Mouse (Mus musculus) testis, adult 10 weeks (tissue): ENCODE measurements around the gene Tjp3. TPM values are rescaled to one million over a fixed set of nuclear protein-coding genes. Genes with fewer than 3 reads are reported as not detected.

ENCODE experiments used
- polyA plus RNA-seq: library from polyadenylated mRNA; stranded (reverse); fragments of 350-450 nt; fragmentation: Illumina TruSeq; extraction: RNeasy Lipid Tissue Mini Kit (QIAGEN cat#74804); gene quantifications from one replicate; pipeline ENCODE4 v1.2.3, GENCODE M21; 2014; ENCODE audit warnings: low read depth, low replicate concordance

Tjp3 gene
- not detected for polyA plus RNA-seq

GRCm38 (mm10) chr10:81291511-81292104, at the start of gene Tjp3:
Gene Tjp3, minus strand, starts transcription at chr10:81291581.

GRCm38 (mm10) chr10:81328386-81328785, 37.0 kb upstream of the Tjp3 start, which contains the start of gene Tbxa2r:
Gene Tbxa2r, plus strand, starts transcription at chr10:81328731.

DNA sequence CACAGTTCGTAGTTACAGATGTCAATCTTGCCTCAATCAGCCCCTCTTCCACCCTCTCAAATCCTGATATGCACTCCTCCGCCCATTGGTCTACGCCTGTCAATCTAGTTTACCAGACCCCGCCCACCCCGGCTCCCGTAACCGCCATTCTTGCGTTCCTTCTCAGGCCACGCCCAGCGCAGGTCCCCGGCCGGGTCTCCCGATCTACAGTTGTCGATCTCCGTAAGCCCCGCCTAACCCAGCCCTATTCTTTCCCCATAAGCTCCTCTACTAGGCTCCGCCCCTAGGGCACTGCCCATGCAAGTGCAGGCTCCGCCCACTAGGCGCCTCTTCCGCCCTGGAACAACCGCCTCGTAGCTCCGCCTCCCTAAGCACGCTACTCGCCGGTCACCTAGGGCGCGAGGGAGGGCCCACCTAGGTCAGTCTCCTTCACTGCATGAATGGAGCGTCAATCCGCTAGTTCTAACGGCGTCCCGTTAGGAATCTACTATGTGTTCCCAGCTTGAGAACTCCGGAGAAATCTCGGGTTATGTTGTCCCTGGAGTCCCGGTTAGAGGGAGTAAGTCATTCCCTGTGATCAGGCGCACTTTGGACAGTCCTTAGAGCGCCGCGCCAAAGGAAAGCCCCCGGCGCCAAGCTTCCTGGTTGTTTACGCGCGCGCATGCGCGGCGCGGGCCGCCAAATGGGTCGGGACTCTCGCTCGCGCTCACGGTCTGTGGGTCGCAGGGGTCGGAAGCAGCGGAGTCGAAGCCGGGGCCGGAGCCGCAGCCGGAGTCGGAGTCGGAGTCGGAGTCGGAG, 29.4 kb upstream of the Tjp3 start, which contains the start of gene Cactin:
Gene Cactin, plus strand, starts transcription at position 554 of the 798 bp plus-strand sequence.

GRCm38 (mm10) chr10:81292554-81293333, 1.4 kb upstream of the Tjp3 start, which contains the start of gene Pip5k1c:
Gene Pip5k1c, plus strand, starts transcription at chr10:81292963.

GRCm38 (mm10) chr10:81266211-81267105, 24.9 kb downstream of the Tjp3 start, which contains the start of the genes Mrpl54 and Apba3:
Gene Mrpl54, minus strand, starts transcription at chr10:81266934.
Gene Apba3, plus strand, starts transcription at chr10:81266960.

GRCm38 (mm10) chr10:81252424-81253419, 38.7 kb downstream of the Tjp3 start, which contains the start of gene Matk:
Gene Matk, plus strand, starts transcription at chr10:81252935.

DNA sequence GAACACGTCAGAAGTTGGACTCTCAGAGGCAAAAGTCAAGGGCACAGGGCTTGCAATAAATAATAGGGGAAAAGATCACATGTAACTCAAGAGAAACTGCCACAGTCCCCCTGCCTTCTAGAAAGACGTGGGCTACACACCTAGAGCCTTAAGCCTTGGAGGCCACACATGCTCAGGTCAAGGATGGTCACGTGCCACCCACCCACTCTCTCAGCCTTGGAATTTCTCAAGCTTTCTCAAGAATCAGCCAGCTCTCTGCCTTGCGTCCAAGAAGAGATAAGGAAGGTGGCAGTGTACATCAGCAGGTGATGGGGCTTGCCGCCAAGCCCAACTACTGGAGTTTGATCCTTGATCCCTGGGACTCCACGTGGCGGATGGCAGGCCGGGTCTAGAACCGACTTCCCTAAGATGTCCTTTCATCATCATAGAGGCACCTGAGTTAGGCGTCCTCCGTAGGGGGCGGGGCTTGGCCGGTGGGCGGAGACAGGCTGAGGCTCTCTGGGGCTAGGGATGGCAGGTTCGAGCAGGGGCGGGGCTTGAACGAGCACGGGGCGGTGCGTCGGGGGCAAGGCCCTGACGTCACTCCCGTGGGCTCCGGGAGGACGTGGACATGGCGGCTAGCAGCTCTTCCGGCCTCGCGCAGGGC, 58.7 kb downstream of the Tjp3 start, which contains the start of gene Zfr2:
Gene Zfr2, plus strand, starts transcription at position 576 of the 646 bp plus-strand sequence.

GRCm38 (mm10) chr10:81230438-81231332, 60.7 kb downstream of the Tjp3 start, which contains the start of gene Atcay:
Gene Atcay, minus strand, starts transcription at chr10:81230833.

Other genes starting within 250 kb of the Tjp3 start
- gene Sgta, start 231.4 kb downstream of the Tjp3 start, polyA plus RNA-seq, result 3.3 TPM
- gene Thop1, start 221.5 kb downstream of the Tjp3 start, polyA plus RNA-seq, result 3.0 TPM
- gene Creb3l3, start 192.7 kb downstream of the Tjp3 start, polyA plus RNA-seq, result 0.08 TPM
- 3.2 TPM for gene Map2k2, start 185.7 kb downstream of the Tjp3 start, polyA plus RNA-seq
- 1.8 TPM for gene Zbtb7a, start 156.4 kb downstream of the Tjp3 start, polyA plus RNA-seq
- 0.78 TPM for gene Pias4, start 123.7 kb downstream of the Tjp3 start, polyA plus RNA-seq
- 18.1 TPM for gene Eef2, start 115.0 kb downstream of the Tjp3 start, polyA plus RNA-seq
- not detected for gene Dapk3, start 108.6 kb downstream of the Tjp3 start, polyA plus RNA-seq
- 0.28 TPM for gene 4930442H23Rik, start 107.7 kb downstream of the Tjp3 start, polyA plus RNA-seq
- gene Nmrk2, start 89.5 kb downstream of the Tjp3 start, polyA plus RNA-seq, result not detected
- 0.06 TPM for gene Atcay, start 60.7 kb downstream of the Tjp3 start, polyA plus RNA-seq
- gene Zfr2, start 58.4 kb downstream of the Tjp3 start, polyA plus RNA-seq, result 0.76 TPM
- not detected for gene Matk, start 38.6 kb downstream of the Tjp3 start, polyA plus RNA-seq
- gene Mrpl54, start 24.6 kb downstream of the Tjp3 start, polyA plus RNA-seq, result 6.4 TPM
- 4.4 TPM for gene Apba3, start 24.6 kb downstream of the Tjp3 start, polyA plus RNA-seq
- gene Pip5k1c, start 1.4 kb upstream of the Tjp3 start, polyA plus RNA-seq, result 0.67 TPM
- gene Cactin, start 29.5 kb upstream of the Tjp3 start, polyA plus RNA-seq, result 0.14 TPM
- not detected for gene Tbxa2r, start 37.1 kb upstream of the Tjp3 start, polyA plus RNA-seq
- gene Gipc3, start 51.7 kb upstream of the Tjp3 start, polyA plus RNA-seq, result 0.11 TPM
- gene Hmg20b, start 58.9 kb upstream of the Tjp3 start, polyA plus RNA-seq, result 2.9 TPM
- 0.90 TPM for gene Mfsd12, start 65.9 kb upstream of the Tjp3 start, polyA plus RNA-seq
- gene 4930404N11Rik, start 74.2 kb upstream of the Tjp3 start, polyA plus RNA-seq, result not detected
- 1.1 TPM for gene Fzr1, start 86.9 kb upstream of the Tjp3 start, polyA plus RNA-seq
- not detected for gene Dohh, start 92.8 kb upstream of the Tjp3 start, polyA plus RNA-seq
- gene Gm48551, start 92.9 kb upstream of the Tjp3 start, polyA plus RNA-seq, result 0.20 TPM
- not detected for gene Gm48552, start 97.4 kb upstream of the Tjp3 start, polyA plus RNA-seq
- 273 TPM for gene Smim24, start 101.5 kb upstream of the Tjp3 start, polyA plus RNA-seq
- 3.2 TPM for gene Nfic, start 164.1 kb upstream of the Tjp3 start, polyA plus RNA-seq
- 4.3 TPM for gene Celf5, start 191.1 kb upstream of the Tjp3 start, polyA plus RNA-seq
- not detected for gene Ncln, start 204.8 kb upstream of the Tjp3 start, polyA plus RNA-seq
- not detected for gene S1pr4, start 208.6 kb upstream of the Tjp3 start, polyA plus RNA-seq
- gene Gna15, start 232.6 kb upstream of the Tjp3 start, polyA plus RNA-seq, result not detected